Mouse (Mus musculus): Measurements from ENCODE around the gene Rmi2.

DNA sequence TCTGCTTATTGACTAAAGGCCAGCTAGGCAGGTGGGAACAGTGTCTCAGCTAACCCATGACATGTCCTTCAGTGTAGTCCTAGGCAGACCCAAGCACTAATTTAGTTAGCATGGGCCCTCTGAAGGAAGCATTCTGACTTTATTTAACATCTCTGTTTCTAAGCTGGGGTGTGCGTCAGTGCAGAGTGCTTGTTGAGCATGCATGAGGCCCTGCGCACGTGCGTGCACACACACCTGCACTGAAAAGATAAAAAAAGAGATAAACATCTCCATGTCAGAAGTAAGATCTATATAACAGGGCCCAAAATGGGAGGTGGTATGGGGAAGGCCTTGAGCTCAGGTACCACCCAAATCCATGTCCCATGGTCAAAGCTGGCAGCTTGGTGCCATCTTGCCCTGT is 80.2 kb downstream of the Rmi2 start:
- no peak for TF ChIP-seq CTCF (IDR thresholded peaks at IDR 0.05; ENCODE audit: extremely low read depth, insufficient read depth, low read length)
- TF ChIP-seq POLR2A (IDR thresholded peaks at IDR 0.05; ENCODE audit: extremely low read depth, insufficient read depth, low read length) = no peak
